ENCODE assay signal across 12 mouse cellular contexts in the genomic region with DNA sequence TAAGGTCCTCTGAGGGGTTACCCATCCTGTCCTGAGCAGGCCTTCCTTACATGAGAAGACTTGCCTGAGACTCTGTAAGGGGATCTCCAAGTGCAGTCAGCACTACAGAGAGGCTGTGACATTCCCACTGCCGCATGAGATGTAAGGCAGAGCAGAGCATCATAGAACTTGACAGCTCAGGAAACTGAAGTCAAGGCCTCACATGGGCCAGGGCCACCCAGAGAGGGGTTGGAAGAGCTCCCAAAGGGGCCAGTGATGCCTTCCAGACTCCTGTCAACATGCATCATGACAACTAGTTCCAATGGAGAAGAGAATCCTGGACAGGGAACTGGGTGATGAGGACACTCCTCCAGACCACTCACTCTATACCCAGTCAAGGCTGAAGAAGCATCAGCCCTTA. TPM values are rescaled to one million over a fixed set of nuclear protein-coding genes. Genes with fewer than 3 reads are reported as not detected.
DNase-seq lines count a peak whose midpoint lies in the region; ATAC-seq and TF ChIP-seq lines count a peak whose summit lies in the region.
"Had no signal": no experiment of that assay in that cellular context is flagged by ENCODE, and none has a peak within 500 bp of the region (broad histone marks: within the 10 kb centered on the region; RNA-seq: fewer than 3 reads in every experiment).

No protein-coding gene starts in this region.

- H3K4me1 ChIP-seq in lung, embryonic 14.5 days (ENCODE audit: insufficient read depth) = peaks cover 44% of the 10 kb centered on the region
- H3K4me1 ChIP-seq in embryonic facial prominence, embryonic 12.5 days = peaks cover 42% of the 10 kb centered on the region
- peaks cover 55% of the 10 kb centered on the region for H3K4me1 ChIP-seq in limb, embryonic 15.5 days
- peaks cover 39% of the 10 kb centered on the region for H3K4me1 ChIP-seq in forebrain, embryonic 12.5 days

- no peak overlapping the region for H3K9ac ChIP-seq in lung, embryonic 14.5 days
- H3K9ac ChIP-seq in embryonic facial prominence, embryonic 12.5 days = no peak overlapping the region
- H3K9ac ChIP-seq in limb, embryonic 15.5 days = no peak overlapping the region
- H3K9ac ChIP-seq in forebrain, embryonic 12.5 days = no peak overlapping the region

- H3K4me2 ChIP-seq in lung, embryonic 14.5 days = peak overlapping the region; percentile 32
- no peak overlapping the region for H3K4me2 ChIP-seq in embryonic facial prominence, embryonic 12.5 days (replicated peaks)
- no peak overlapping the region for H3K4me2 ChIP-seq in limb, embryonic 15.5 days
- H3K4me2 ChIP-seq in forebrain, embryonic 12.5 days = no peak overlapping the region

- peak; percentile 60 for ATAC-seq in lung, embryonic 14.5 days (ENCODE audit: insufficient read depth)
- peak; percentile 7; the same call in 1 of the 2 replicates for ATAC-seq in embryonic facial prominence, embryonic 12.5 days (ENCODE audit: insufficient number of reproducible peaks, insufficient read depth, low FRiP score, low TSS enrichment)
- ATAC-seq in limb, embryonic 15.5 days (ENCODE audit: insufficient number of reproducible peaks, low FRiP score, low TSS enrichment, low read depth) = no peak
- no peak for ATAC-seq in forebrain, embryonic 12.5 days (ENCODE audit: low FRiP score)
- ATAC-seq: forebrain, embryonic 14.5 days; inflammation-experienced regulatory T-cells, adult 6 months; lung, postnatal 0 days had no signal

- H3K27me3 ChIP-seq in lung, embryonic 14.5 days (ENCODE audit: insufficient read depth, low read length) = no peaks in the 10 kb centered on the region
- H3K27me3 ChIP-seq in embryonic facial prominence, embryonic 12.5 days = no peaks in the 10 kb centered on the region
- no peaks in the 10 kb centered on the region for H3K27me3 ChIP-seq in limb, embryonic 15.5 days
- H3K27me3 ChIP-seq in forebrain, embryonic 12.5 days = peaks cover 40% of the 10 kb centered on the region
- H3K27me3 ChIP-seq: CH12.LX had no signal

- H3K9me3 ChIP-seq in lung, embryonic 14.5 days (ENCODE audit: low read depth, low read length) = no peaks in the 10 kb centered on the region
- H3K9me3 ChIP-seq in embryonic facial prominence, embryonic 12.5 days = no peaks in the 10 kb centered on the region
- H3K9me3 ChIP-seq in limb, embryonic 15.5 days = no peaks in the 10 kb centered on the region
- no peaks in the 10 kb centered on the region for H3K9me3 ChIP-seq in forebrain, embryonic 12.5 days

- no peaks in the 10 kb centered on the region for H3K36me3 ChIP-seq in lung, embryonic 14.5 days (ENCODE audit: insufficient read depth)
- H3K36me3 ChIP-seq in embryonic facial prominence, embryonic 12.5 days = no peaks in the 10 kb centered on the region
- no peaks in the 10 kb centered on the region for H3K36me3 ChIP-seq in limb, embryonic 15.5 days
- no peaks in the 10 kb centered on the region for H3K36me3 ChIP-seq in forebrain, embryonic 12.5 days (replicated peaks)

- no peak overlapping the region for H3K4me3 ChIP-seq in lung, embryonic 14.5 days (ENCODE audit: low read depth, low read length)
- no peak overlapping the region for H3K4me3 ChIP-seq in embryonic facial prominence, embryonic 12.5 days
- H3K4me3 ChIP-seq in limb, embryonic 15.5 days = no peak overlapping the region
- no peak overlapping the region for H3K4me3 ChIP-seq in forebrain, embryonic 12.5 days (replicated peaks)

- 28% methylated on average over 1 of the region's 1 CpGs for WGBS in lung, embryonic 14.5 days
- 15% methylated on average over 1 of the region's 1 CpGs for WGBS in embryonic facial prominence, embryonic 12.5 days
- WGBS in limb, embryonic 15.5 days = 43% methylated on average over 1 of the region's 1 CpGs
- WGBS in forebrain, embryonic 12.5 days = 48% methylated on average over 1 of the region's 1 CpGs

- DNase-seq in embryo, embryonic 10 days (ENCODE audit: low spot score) = peak; percentile 39
- no peak for DNase-seq in embryo, embryonic 9.5 days (ENCODE audit: extremely low spot score)
- peak; percentile 91 for DNase-seq in lung, embryonic 14.5 days
- no peak for DNase-seq in lung, adult 18-20 months
- DNase-seq: gastrocnemius, postnatal 25 days had no signal

- peak overlapping the region; percentile 88 for H3K27ac ChIP-seq in lung, embryonic 14.5 days (ENCODE audit: low read depth)
- peak overlapping the region; percentile 83 for H3K27ac ChIP-seq in embryonic facial prominence, embryonic 12.5 days
- H3K27ac ChIP-seq in limb, embryonic 15.5 days = peak overlapping the region; percentile 67; the same call in 1 of the 2 replicates
- H3K27ac ChIP-seq in forebrain, embryonic 12.5 days = no peak overlapping the region

- no peak for TF ChIP-seq CTCF in lung, embryonic 14.5 days (IDR thresholded peaks at IDR 0.05; ENCODE audit: low read depth)

RNA-seq across cellular contexts. Expression of a gene that starts 18.3 kb away (rescaled TPM):
- 88.0 and 95.5 TPM in 2 replicates for polyA plus RNA-seq in lung, embryonic 14.5 days (2014; fragmentation: Nextera tagmentation; extraction: Ambion mirVana)
- polyA plus RNA-seq in embryonic facial prominence, embryonic 12.5 days (2016; fragmentation: Nextera tagmentation; extraction: Ambion mirVana) = 220 and 229 TPM in 2 replicates
- 133 and 142 TPM in 2 replicates for polyA plus RNA-seq in limb, embryonic 15.5 days (2015; fragmentation: Nextera tagmentation; extraction: Ambion mirVana)
- 139 and 146 TPM in 2 replicates for polyA plus RNA-seq in forebrain, embryonic 12.5 days (2016; fragmentation: Nextera tagmentation; extraction: Ambion mirVana)

Comparison
In these comparisons a context has a peak if more than half of its experiments do, and no peak if none do; other contexts are left out.
1. DNase-seq: peak in embryo, embryonic 10 days (single experiment) and lung, embryonic 14.5 days (single experiment); none in embryo, embryonic 9.5 days (single experiment) and lung, adult 18-20 months (0 of 2).
2. ATAC-seq: peak in lung, embryonic 14.5 days (single experiment) and embryonic facial prominence, embryonic 12.5 days (single experiment); none in limb, embryonic 15.5 days (single experiment) and forebrain, embryonic 12.5 days (single experiment).